Mouse (Mus musculus): ENCODE measurements at regions not wholly inside any gene's neighbourhood (a gene's known extent, or its start where the extent isn't known, plus 50 kb on each side); places are given as distances from the start of the nearest gene placed in this dataset.

DNA sequence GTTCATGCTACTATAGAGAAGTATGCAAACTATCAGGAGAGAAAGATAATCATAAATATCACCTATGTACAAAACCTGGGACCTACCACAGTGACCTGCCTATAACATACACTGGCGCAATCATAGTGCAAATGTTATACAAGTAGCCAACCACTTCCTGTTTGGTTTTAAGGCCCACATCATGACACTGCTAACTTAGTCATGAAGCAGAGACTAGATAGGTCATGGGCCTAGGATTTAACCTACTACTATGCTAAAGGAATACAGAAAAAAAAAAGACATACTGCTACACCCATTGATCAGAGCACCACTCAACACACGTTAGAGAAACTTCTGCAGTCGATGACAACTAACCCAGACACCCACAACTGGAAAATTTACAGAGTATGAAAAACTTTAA, 498.6 kb upstream of the Acvr2a start:
- no peaks in the 10 kb centered on the region for H3K9me3 ChIP-seq (replicated peaks; ENCODE audit: control insufficient read depth, insufficient read depth, low read length, poor library complexity, severe bottlenecking)
- no peak overlapping the region for H3K9ac ChIP-seq (ENCODE audit: low read depth, poor library complexity, severe bottlenecking)
- H3K4me3 ChIP-seq (ENCODE audit: low read depth, low read length) = no peak overlapping the region
- no peaks in the 10 kb centered on the region for H3K36me3 ChIP-seq (ENCODE audit: control insufficient read depth, insufficient read depth, low read length, poor library complexity, severe bottlenecking)
- no peaks in the 10 kb centered on the region for H3K27me3 ChIP-seq (ENCODE audit: control insufficient read depth, insufficient read depth, low read length, poor library complexity, severe bottlenecking)
- H3K4me1 ChIP-seq (ENCODE audit: control insufficient read depth, insufficient read depth, low read length) = no peaks in the 10 kb centered on the region
- H3K27ac ChIP-seq (ENCODE audit: insufficient read depth, low read length) = no peak overlapping the region
- TF ChIP-seq EP300 (IDR thresholded peaks at IDR 0.05; ENCODE audit: insufficient read depth, low read depth, low read length) (no peak), CTCF (IDR thresholded peaks at IDR 0.05; ENCODE audit: low read depth, low read length) (no peak), POLR2A (IDR thresholded peaks at IDR 0.05; ENCODE audit: insufficient read depth, low read length) (no peak)

GRCm38 (mm10) chr2:48316180-48316889, 497.6 kb upstream of the Acvr2a start:
- H3K9me3 ChIP-seq (replicated peaks; ENCODE audit: control insufficient read depth, insufficient read depth, low read length, poor library complexity, severe bottlenecking) = no peaks in the 10 kb centered on the region
- no peak overlapping the region for H3K27ac ChIP-seq (ENCODE audit: insufficient read depth, low read length)
- TF ChIP-seq POLR2A (IDR thresholded peaks at IDR 0.05; ENCODE audit: insufficient read depth, low read length) (no peak), EP300 (IDR thresholded peaks at IDR 0.05; ENCODE audit: insufficient read depth, low read depth, low read length) (no peak), CTCF (IDR thresholded peaks at IDR 0.05; ENCODE audit: low read depth, low read length) (no peak)
- no peaks in the 10 kb centered on the region for H3K36me3 ChIP-seq (ENCODE audit: control insufficient read depth, insufficient read depth, low read length, poor library complexity, severe bottlenecking)
- no peak overlapping the region for H3K9ac ChIP-seq (ENCODE audit: low read depth, poor library complexity, severe bottlenecking)
- no peak overlapping the region for H3K4me3 ChIP-seq (ENCODE audit: low read depth, low read length)
- H3K4me1 ChIP-seq (ENCODE audit: control insufficient read depth, insufficient read depth, low read length) = no peaks in the 10 kb centered on the region
- no peaks in the 10 kb centered on the region for H3K27me3 ChIP-seq (ENCODE audit: control insufficient read depth, insufficient read depth, low read length, poor library complexity, severe bottlenecking)

- H3K4me3 ChIP-seq (ENCODE audit: low read depth, low read length) = no peak overlapping the region
- TF ChIP-seq CTCF (IDR thresholded peaks at IDR 0.05; ENCODE audit: low read depth, low read length) = no peak
- no peak for TF ChIP-seq EP300 (IDR thresholded peaks at IDR 0.05; ENCODE audit: insufficient read depth, low read depth, low read length)
- no peak for TF ChIP-seq POLR2A (IDR thresholded peaks at IDR 0.05; ENCODE audit: insufficient read depth, low read length)
- no peaks in the 10 kb centered on the region for H3K27me3 ChIP-seq (ENCODE audit: control insufficient read depth, insufficient read depth, low read length, poor library complexity, severe bottlenecking)
- H3K4me1 ChIP-seq (ENCODE audit: control insufficient read depth, insufficient read depth, low read length) = no peaks in the 10 kb centered on the region
- H3K36me3 ChIP-seq (ENCODE audit: control insufficient read depth, insufficient read depth, low read length, poor library complexity, severe bottlenecking) = no peaks in the 10 kb centered on the region
- no peak overlapping the region for H3K27ac ChIP-seq (ENCODE audit: insufficient read depth, low read length)
- H3K9ac ChIP-seq (ENCODE audit: low read depth, poor library complexity, severe bottlenecking) = no peak overlapping the region
- H3K9me3 ChIP-seq (replicated peaks; ENCODE audit: control insufficient read depth, insufficient read depth, low read length, poor library complexity, severe bottlenecking) = no peaks in the 10 kb centered on the region
These were observed 496.1 kb upstream of the Acvr2a start for GRCm38 (mm10) chr2:48317821-48318220.

DNA sequence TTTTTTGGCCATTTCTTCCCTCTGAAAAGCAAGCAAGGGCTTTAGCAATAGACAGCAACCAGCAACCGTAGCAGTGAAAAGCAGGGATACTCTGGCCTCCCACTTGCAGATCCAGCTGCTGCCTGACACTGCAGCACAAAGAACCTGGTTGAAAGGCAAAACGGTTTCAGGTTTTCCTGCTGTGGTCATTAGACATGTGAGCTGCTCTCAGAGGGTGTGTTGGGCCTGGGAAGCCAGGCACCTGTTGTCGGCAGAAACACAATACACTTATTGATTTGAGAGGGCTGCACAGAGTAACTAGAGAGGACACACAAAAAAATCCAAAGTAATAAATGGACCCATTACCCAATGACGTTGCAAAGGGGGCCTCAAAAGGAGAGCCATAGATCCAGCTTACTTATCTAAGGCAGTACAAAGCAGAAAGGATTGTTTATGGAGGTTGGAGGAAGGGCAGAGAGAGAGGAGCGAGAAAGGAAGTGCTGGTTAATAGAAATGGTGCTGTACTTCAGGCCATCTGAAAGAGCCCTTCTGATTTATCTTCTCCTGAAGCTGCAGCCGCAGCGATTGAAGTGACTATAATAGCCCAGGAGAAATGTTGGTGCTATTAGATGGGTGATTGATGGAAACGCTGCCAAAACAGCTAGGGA, 495.4 kb upstream of the Acvr2a start:
- H3K9me3 ChIP-seq (replicated peaks; ENCODE audit: control insufficient read depth, insufficient read depth, low read length, poor library complexity, severe bottlenecking) = no peaks in the 10 kb centered on the region
- TF ChIP-seq EP300 (IDR thresholded peaks at IDR 0.05; ENCODE audit: insufficient read depth, low read depth, low read length) (no peak), CTCF (IDR thresholded peaks at IDR 0.05; ENCODE audit: low read depth, low read length) (no peak), POLR2A (IDR thresholded peaks at IDR 0.05; ENCODE audit: insufficient read depth, low read length) (no peak)
- H3K36me3 ChIP-seq (ENCODE audit: control insufficient read depth, insufficient read depth, low read length, poor library complexity, severe bottlenecking) = no peaks in the 10 kb centered on the region
- no peak overlapping the region for H3K4me3 ChIP-seq (ENCODE audit: low read depth, low read length)
- H3K4me1 ChIP-seq (ENCODE audit: control insufficient read depth, insufficient read depth, low read length) = no peaks in the 10 kb centered on the region
- H3K9ac ChIP-seq (ENCODE audit: low read depth, poor library complexity, severe bottlenecking) = no peak overlapping the region
- no peak overlapping the region for H3K27ac ChIP-seq (ENCODE audit: insufficient read depth, low read length)
- no peaks in the 10 kb centered on the region for H3K27me3 ChIP-seq (ENCODE audit: control insufficient read depth, insufficient read depth, low read length, poor library complexity, severe bottlenecking)

- Histone ChIP-seq H3K4me1 (ENCODE audit: control insufficient read depth, insufficient read depth, low read length) (no peaks in the 10 kb centered on the region), H3K27me3 (ENCODE audit: control insufficient read depth, insufficient read depth, low read length, poor library complexity, severe bottlenecking) (no peaks in the 10 kb centered on the region), H3K4me3 (ENCODE audit: low read depth, low read length) (no peak overlapping the region), H3K9me3 (replicated peaks; ENCODE audit: control insufficient read depth, insufficient read depth, low read length, poor library complexity, severe bottlenecking) (no peaks in the 10 kb centered on the region), H3K36me3 (ENCODE audit: control insufficient read depth, insufficient read depth, low read length, poor library complexity, severe bottlenecking) (no peaks in the 10 kb centered on the region), H3K9ac (ENCODE audit: low read depth, poor library complexity, severe bottlenecking) (no peak overlapping the region), H3K27ac (ENCODE audit: insufficient read depth, low read length) (no peak overlapping the region)
- TF ChIP-seq POLR2A (IDR thresholded peaks at IDR 0.05; ENCODE audit: insufficient read depth, low read length) (no peak), CTCF (IDR thresholded peaks at IDR 0.05; ENCODE audit: low read depth, low read length) (no peak), EP300 (IDR thresholded peaks at IDR 0.05; ENCODE audit: insufficient read depth, low read depth, low read length) (no peak)
These were observed 492.4 kb upstream of the Acvr2a start for GRCm38 (mm10) chr2:48321471-48321870.

DNA sequence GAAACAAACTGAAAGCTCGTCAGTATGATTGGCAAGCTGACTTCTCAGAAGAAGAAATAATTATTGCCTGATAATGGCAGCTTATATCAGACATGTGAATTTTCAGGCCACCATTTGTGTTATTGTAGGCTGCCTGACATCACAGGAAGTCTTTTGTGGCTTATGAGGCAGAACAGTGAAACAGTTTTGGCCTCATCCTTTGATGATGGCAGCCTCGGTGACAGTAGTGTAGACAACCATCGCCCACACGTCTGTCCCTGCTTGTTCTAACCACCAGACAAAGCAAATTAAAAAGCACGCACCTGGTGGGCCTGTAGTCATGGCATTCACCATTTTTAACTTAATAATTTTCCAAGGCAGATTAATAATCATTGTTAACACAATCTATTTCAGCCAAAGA, 491.6 kb upstream of the Acvr2a start:
- Histone ChIP-seq H3K4me1 (ENCODE audit: control insufficient read depth, insufficient read depth, low read length) (no peaks in the 10 kb centered on the region), H3K4me3 (ENCODE audit: low read depth, low read length) (no peak overlapping the region), H3K36me3 (ENCODE audit: control insufficient read depth, insufficient read depth, low read length, poor library complexity, severe bottlenecking) (no peaks in the 10 kb centered on the region), H3K27me3 (ENCODE audit: control insufficient read depth, insufficient read depth, low read length, poor library complexity, severe bottlenecking) (no peaks in the 10 kb centered on the region), H3K9ac (ENCODE audit: low read depth, poor library complexity, severe bottlenecking) (no peak overlapping the region), H3K9me3 (replicated peaks; ENCODE audit: control insufficient read depth, insufficient read depth, low read length, poor library complexity, severe bottlenecking) (no peaks in the 10 kb centered on the region), H3K27ac (ENCODE audit: insufficient read depth, low read length) (no peak overlapping the region)
- TF ChIP-seq CTCF (IDR thresholded peaks at IDR 0.05; ENCODE audit: low read depth, low read length) = no peak
- no peak for TF ChIP-seq EP300 (IDR thresholded peaks at IDR 0.05; ENCODE audit: insufficient read depth, low read depth, low read length)
- no peak for TF ChIP-seq POLR2A (IDR thresholded peaks at IDR 0.05; ENCODE audit: insufficient read depth, low read length)

Measured in ES-Bruce4 (cell line).